Mouse (Mus musculus) common myeloid progenitor, adult 5-6 weeks (primary cell): ENCODE measurements around the gene Arhgef28. TPM values are rescaled to one million over a fixed set of nuclear protein-coding genes. Genes with fewer than 3 reads are reported as not detected.
"Not testable (repeated sequence)": the region's sequence is repeated elsewhere in the genome, so short reads cannot be mapped to it uniquely, and the experiment has no call there.

Experiments
- ATAC-seq: replicated peaks from 2 replicates; pipeline ENCODE4 v1.8.0; 2016; ENCODE audit warnings: low read depth, mild to moderate bottlenecking, moderate TSS enrichment, inconsistent platforms; ENCODE audit not compliant: poor library complexity, severe bottlenecking
- total RNA-seq: library from RNA; stranded (forward); fragments of 200-1000, 187-1606 nt; gene quantifications from 2 replicates; pipeline ENCODE4 v1.2.3, GENCODE M21; 2017

Gene Arhgef28
- total RNA-seq, 1 experiment from 2014 or later = 5.3 TPM

DNA sequence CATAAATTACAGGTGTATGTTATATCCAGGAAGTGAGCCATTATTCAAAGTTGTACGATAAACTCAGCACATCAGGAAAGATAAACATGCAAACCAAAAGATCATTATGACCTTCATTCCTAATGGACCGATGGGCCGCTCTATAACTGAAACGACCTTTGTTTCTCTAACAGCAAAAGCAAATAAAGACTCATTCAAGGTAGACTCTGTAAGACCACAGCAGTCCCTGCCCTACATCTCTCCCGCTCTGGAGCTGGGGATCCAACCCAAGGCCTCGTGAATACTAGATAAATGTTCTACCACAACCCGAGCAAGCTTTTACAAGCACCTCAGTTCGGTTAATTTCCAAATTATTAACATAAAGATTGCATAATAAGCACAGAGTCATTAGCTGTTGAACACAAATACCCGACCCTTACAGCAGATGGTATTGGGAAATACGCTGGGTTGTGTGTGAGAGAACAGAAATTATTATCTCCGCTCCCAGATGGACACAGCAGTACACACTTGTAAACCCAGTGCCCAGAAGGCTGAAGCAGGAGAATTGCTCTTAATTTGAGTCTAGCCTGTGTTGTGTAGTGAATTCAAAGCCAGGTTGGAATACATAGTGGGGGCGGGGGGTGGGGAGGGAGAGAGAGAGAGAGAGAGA is 113.8 kb downstream of the Arhgef28 start:
- no peak for ATAC-seq

DNA sequence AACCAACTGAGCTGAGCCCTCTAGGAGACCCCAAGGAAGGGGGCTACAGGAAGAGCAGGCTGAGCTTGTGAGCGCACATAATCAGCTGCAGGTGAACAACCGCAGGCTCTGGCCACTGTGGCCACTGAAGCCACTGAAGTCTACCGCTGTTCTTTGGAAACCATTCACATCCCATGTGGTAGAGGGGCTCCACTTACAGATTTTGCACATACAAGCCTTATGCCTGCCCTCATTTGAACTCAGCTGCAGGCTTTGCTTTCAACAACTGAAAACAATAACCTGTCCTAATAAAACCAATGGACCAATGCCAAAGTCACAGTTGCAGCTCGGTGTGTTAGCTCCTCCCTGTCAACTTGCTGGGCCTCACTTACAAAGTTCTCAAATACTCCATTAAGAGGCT is 126.6 kb downstream of the Arhgef28 start:
- no peak for ATAC-seq

DNA sequence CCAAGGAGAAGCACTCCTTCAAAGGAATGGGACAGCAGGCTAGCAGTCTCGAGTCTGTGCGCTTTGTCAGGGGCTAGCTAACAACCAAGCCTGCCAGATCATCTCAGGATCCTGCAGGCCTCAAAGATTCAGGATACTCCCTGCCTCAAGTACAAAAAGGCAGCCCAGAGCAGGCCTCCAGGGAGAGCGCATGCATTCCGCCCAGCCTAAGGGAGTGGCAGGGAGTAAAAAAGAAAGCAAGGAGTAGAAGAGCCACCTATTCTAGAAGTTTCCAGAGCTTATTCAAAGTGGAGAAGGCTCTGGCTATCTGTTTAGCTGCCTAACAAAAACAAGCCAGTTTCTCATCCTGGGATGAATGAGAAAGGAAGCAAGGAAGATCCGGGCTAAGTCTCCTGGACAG is 128.0 kb downstream of the Arhgef28 start:
- no peak for ATAC-seq

DNA sequence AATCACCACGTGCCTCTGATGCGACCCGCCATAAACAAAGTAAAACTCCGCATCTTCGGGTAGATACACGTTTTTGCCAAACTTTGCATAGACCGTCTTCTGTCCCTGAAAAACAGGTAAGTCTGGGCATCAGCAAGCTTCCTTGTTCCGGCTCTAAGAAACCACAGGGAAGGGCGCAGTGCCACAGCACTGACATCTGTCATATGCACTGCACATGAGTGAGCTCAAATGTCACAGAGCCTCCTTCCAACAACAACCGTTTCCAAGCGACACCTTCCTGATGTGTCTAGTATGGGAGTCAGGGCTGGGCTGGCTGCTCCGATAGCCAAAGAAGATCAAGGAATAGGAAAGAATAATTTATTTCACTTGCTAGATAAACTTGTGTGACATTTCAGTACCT is 129.0 kb downstream of the Arhgef28 start:
- no peak for ATAC-seq

DNA sequence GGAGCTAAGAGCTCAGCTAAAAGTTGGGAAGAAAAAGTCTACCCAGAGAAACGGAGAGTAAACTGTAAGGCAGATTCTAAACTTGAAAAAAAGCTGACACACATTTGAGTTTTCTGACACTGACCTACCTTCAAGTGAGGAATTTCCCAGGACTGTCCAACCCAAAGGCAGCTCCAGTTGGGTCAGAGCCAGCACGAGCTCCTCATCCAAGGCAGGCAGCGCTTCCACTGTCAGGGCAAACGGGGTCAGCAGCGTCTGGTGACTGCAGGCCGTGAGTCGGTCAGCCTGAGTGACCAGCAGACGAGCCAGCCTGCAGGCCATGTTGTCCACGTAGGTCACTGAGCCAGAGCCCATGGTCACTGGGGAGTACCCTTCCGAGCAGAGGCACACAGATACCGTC is 131.4 kb downstream of the Arhgef28 start:
- ATAC-seq = no peak

DNA sequence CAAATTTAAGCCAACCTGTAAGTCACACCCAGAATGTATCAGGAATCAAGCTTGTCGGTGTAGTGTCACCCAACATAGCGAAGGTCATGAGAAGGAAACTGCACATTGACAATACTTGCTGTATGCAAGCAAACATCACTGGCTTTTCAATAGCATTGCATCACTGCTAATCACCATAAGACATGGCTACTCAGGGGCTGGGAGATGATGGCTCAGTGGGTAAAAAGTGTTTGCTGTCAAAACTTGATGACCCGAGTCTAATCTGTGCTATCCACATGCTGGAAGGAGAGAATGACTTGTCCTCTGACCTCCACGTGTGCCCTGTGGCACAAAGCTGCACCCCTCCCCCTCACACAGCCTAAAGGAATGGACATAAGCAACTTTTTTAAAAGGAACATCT is 133.0 kb downstream of the Arhgef28 start:
- ATAC-seq = no peak

DNA sequence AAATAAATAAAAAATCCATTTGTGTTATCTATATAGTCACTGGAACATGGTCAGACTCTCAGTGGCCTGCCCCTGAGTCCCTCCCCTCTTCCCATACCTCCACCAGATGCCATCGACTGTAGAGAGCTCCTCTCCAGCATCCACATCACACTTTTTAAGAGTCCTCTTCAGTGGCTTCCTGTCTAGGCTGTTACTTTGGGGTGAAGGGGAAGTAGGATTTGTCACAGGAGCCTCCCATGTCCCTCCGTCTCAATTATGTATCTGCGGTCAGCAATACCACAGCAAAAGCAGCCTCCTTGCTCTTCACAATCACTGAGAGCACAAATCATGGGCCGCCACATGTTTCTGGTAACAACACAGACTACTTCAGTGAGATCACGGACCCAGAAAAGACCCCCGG is 135.8 kb downstream of the Arhgef28 start:
- peak; percentile 42; the same call in 1 of the 2 replicates for ATAC-seq

DNA sequence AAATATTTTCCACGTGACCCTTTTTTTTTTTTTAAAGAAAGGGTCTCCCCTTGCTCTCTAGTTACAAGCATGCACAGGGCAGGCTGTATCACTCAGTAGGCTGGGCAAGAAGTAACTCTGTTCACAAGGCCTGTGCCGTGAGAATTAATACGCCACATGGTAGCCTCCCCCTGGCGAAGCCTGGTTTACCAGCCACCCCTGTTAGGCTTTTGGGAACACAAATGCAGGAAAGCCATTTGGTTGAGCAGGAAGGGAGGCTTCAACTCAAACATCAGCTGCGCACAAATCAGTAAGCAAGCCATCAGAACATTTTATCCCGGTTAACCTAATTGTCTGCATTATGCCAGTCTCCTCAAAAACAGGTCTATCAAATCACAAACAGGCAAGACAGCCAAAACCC is 136.6 kb downstream of the Arhgef28 start:
- ATAC-seq = no peak

DNA sequence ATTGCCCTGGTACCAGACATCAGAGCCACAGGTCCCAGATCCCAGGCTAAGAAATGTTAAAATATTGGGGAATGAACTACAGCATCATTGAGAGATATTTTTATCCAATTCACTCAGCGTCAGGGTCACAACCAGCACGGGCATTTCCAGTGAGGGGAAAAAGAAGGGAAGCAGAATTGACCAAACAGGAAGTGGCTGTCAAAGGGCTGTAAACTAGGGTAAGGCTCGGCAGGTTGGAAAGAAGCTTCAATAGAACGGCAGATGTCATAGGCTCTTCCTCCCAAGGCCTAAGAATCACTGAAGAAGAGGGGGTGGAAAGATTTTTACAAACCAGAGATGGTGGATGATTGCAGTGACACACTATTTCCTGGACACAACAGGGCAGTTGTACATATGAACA is 143.4 kb downstream of the Arhgef28 start:
- ATAC-seq = peak; percentile 65

DNA sequence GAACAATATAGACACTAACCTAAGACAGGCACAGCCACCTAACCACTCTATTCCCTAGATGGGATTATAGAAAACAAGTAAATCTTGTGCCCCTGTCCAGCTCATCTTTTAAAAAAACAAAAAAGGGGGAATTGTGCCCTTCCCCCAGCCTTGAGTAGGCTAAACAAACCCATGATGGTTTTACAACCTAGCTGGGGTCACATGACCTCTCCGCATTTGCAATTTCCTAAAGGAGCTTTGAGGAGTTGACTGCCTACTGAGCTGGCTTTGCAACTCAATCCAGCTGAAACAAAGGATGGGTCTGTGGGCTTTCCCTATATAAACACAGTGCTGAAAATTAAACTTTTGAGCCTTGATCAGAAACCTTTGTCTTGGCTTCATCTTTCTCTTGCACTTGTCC is 146.1 kb downstream of the Arhgef28 start:
- not testable (repeated sequence) for ATAC-seq

DNA sequence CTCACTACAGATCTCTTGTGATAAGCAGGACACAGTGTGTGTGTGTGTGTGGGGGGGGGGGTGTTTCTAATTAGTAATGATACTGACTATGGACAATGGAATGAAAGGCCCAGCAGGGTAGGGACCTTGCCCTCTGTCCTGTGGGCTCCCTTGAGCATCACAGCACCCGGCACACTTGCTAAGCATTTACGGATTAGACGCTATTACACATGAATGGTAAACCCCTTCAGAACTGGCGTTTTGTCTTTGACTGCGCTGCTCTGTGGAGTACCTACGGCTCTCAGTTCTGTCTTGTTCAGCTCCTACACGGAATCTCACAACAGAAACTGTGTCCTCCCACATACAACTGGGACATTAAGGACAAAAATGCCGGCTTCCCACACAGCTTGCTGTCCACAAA is 151.0 kb downstream of the Arhgef28 start:
- no peak for ATAC-seq

DNA sequence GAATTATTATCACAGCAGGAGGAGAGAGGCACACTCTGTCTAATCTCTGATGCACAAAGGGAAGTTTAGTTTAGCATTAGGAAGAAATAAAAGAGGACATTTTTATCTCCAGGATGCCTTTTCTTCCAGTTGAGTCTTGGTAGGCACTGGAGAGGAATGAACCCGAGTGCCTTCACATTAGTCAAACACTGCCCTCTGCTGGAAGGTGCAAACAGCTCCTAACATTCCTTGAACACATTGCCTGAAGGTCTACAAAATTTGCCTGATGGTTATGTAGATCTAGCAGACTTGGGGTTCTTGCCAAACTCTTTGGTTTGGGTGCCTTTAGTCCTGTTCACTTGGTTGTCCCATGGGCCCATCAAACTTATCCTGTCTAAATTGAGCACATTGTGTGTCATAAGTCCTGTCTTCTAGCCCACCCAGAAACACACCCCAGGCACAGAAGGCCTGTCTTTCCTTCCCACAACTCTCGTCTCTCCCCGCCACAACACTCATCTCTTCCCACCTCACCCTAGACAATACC is 165.6 kb downstream of the Arhgef28 start:
- ATAC-seq = peak; percentile 79

DNA sequence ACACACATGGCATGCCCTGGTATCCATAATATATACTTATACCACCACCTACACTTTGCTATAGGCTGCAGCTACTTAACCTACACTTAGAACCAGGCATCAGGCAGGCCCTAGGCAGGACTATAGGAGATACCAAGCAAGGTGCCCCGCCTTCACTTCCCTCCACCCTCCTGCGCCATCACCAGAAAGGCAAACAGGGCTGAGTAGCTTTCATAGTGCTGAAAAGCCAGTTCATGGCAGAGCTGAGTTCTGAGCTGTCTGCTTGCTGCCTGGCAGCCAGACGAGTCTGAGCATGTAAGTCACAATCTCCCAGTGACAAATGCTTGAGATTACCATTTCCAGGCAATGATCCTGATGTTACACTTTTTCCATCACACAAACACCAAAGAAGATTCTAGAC is 167.5 kb downstream of the Arhgef28 start:
- no peak for ATAC-seq

DNA sequence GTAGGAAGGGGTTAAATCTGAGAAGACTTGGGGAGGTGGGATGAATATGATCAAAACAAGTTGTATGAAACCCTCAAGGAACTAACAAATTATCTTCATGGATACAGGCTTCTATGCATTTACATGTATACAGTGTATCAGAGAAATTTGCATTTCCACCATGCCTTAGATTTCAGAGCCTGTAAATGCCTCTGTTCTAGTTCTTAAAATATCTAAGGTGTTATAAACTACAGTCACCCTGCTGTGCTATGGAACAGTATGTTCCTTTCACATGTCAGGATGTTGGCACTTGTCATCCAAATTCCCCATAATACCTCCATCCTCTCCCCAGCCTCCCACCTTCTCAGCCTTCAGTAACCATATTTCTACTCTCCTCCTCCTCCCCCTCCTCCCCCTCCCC is 168.5 kb downstream of the Arhgef28 start:
- ATAC-seq = no peak

DNA sequence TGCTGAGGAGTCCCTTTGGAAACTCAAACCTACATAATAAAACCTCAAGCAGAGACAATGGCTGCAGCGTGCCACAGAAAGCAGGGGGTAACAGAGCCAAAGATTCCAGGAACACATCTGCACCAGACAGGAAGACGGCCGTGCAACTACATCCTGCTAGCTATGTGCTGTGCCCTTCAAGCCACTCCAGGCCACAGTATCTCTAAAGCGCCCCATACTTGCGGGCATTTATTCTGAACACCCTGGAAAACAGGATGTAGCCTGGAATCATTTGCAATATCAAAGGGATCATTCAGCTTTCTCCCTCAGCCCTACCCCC is 174.6 kb downstream of the Arhgef28 start:
- ATAC-seq = peak; percentile 54

DNA sequence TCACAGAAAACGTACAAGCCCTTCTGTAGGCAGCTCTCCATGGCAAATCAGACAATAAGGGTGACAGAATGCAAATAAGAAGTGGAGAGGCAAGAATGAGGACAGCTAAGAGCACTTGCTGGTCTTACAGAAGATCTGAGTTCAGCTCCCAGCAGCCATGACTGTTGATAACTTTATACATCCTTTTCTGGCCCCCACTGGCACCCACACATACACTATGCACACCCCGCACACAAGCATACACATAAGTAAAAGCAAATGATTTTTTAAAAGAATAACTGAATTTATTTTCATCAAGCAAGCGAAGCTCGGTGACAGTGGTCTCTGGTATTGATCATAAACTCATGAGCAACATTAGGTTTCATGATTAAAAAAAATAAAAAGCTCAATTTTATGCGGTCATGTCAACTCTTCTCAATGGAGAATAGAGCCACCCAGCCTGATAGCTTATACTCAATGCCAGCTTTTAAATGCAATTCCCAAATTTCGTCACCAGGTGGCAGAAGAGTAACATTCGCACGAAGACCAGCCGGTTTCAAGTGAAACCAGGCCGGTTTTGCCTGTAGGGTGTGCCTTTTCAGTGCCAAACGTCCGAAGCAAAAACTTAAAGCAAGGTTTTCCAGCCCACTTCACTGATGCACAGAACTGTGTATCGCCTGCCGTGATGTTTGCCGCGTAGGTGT is 175.1 kb downstream of the Arhgef28 start:
- peak; percentile 76 for ATAC-seq

DNA sequence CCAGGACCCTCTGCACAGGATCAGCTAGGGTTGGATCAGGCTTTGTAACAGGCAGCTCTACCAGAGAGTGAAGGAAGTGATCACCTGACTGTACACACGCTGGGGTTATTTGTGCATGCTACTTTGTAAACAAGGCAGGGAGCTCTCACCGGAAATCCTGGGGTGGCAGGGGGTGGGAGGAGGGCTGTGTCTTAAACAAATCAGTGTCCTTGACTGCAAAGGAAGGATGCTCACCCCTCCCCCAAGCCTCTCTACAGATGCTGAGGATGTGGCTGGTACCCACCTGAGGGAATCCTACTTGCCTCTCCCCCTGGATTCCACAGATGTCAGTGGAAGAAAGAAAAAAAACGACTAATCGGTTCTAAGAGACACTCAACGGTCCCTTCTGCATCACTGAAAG is 176.2 kb downstream of the Arhgef28 start:
- ATAC-seq = no peak

DNA sequence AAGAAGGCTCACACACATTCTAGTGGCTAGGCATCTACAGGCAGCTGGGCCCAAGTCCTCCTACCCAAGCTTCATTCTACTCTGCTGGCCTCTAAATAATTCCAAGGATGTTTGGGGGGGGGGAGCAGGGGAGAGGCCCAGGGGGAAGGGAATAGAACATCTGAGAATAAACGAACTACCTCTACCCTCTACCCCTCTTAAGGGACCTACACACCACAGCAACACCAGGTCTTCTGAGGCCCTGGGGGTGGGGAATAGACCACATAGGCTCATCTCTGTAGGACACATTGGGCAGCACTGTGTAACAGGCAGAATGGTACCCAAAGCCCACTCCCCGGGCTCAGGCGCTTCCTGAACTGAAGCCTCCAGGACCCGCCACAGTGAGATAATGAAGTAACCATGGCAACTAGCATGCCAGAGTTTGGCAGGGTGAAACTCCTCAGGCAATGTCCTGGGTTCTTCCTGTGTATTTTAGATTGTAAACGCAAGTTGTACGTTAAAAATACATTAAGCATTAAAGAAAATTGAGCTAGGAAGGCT is 177.5 kb downstream of the Arhgef28 start:
- no peak for ATAC-seq

DNA sequence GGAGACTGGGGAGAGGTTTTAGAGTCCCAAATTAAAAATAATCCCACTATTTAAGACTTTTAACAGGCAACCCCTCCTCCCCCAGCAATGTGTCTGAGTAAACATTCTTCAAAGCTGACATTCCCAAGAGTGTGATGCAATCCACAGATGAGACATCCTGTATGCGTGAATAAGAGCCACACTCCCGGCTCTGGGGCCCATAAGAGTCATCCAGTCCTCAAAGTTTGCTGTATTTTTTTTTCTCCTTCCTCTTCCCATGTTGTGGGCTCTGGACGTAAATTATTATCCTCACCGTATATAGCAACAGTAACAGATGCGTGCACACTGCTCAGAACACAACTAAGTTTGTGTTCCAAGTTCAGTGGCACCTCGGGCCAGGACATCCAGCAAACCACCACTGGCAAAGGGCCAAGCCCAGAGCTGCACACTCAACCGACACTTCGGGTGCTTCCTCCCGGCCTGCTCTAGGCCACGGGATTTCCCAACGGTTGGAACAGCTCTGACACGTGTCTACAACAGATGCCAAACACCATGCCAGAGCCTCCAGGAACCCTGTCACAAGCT is 178.5 kb downstream of the Arhgef28 start:
- ATAC-seq = peak; percentile 52

DNA sequence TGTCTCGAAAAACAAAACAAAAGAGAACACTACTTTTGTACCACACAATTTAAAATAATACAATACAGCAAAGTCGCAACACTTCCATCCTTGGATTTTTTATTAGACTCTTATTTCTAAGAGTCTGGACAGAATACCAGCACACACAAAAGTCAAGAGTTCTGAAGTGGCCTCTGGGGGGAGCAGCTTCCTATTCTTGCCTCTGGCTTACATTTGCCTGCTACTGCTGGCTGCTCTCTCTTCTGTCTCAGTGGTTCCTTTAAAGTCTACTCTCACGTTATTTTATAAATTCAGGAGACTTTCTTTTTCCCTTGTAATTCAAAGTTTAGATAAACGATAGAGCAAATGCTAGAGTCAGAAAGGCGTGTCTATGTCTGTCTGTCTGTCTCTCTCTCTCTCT is 179.1 kb downstream of the Arhgef28 start:
- ATAC-seq = peak; percentile 58
